Mouse (Mus musculus) neural tube, embryonic 13.5 days (tissue): ENCODE data around the gene Eif4g2. TPM values are rescaled to one million over a fixed set of nuclear protein-coding genes. Genes with fewer than 3 reads are reported as not detected.

Source experiments
- ATAC-seq: fragments of 200-750 bp; cut with Nextera tagmentation; 2 replicates; pipeline ENCODE4 v1.8.0; 2017; ENCODE audit warnings: low read depth, mild to moderate bottlenecking, moderate TSS enrichment, moderate library complexity
- H3K27ac ChIP-seq: fragments of 300-500 bp; sonication (generic); replicated peaks from 2 replicates; pipeline ENCODE4 v1.5.1; 2015; ENCODE audit warnings: moderate library complexity, mild to moderate bottlenecking, inconsistent platforms
- H3K27me3 ChIP-seq: fragments of 300-500 bp; sonication (generic); 2 replicates; pipeline ENCODE4 v1.6.1; 2015; ENCODE audit warnings: mild to moderate bottlenecking, inconsistent platforms
- H3K36me3 ChIP-seq: fragments of 300-500 bp; sonication (generic); 2 replicates; pipeline ENCODE4 v1.6.1; 2015; ENCODE audit warnings: mild to moderate bottlenecking, inconsistent platforms
- H3K4me1 ChIP-seq: fragments of 300-500 bp; sonication (generic); replicated peaks from 2 replicates; pipeline ENCODE4 v1.6.1; 2015; ENCODE audit warnings: inconsistent platforms
- H3K4me2 ChIP-seq: fragments of 300-500 bp; sonication (generic); 2 replicates; pipeline ENCODE4 v1.6.1; 2015; ENCODE audit warnings: inconsistent platforms, mild to moderate bottlenecking, moderate library complexity
- H3K4me3 ChIP-seq: fragments of 300-500 bp; sonication (generic); 2 replicates; pipeline ENCODE4 v1.5.1; 2015; ENCODE audit warnings: mild to moderate bottlenecking, inconsistent platforms
- H3K9ac ChIP-seq: fragments of 300-500 bp; sonication (generic); 2 replicates; pipeline ENCODE4 v1.6.1; 2015; ENCODE audit warnings: moderate library complexity, mild to moderate bottlenecking, inconsistent platforms
- H3K9me3 ChIP-seq: fragments of 300-500 bp; sonication (generic); 2 replicates; pipeline ENCODE4 v1.6.1; 2016; ENCODE audit warnings: inconsistent platforms
- WGBS: fragments of 180-500 bp; shearing (Covaris S2); methylation state at CpG from one replicate; pipeline ENCODE4 v1.1.7; 2015; 5-methylcytosine and 5-hydroxymethylcytosine counted together
- polyA plus RNA-seq: library from polyadenylated mRNA; unstranded; fragments of >200 nt; fragmentation: Nextera tagmentation; extraction: Ambion mirVana; gene quantifications from 2 replicates; pipeline ENCODE4 v1.2.1, GENCODE M21; 2015

The Eif4g2 gene
- polyA plus RNA-seq = 1,234 and 1,331 TPM in 2 replicates

- H3K27me3 ChIP-seq = no peaks in the 10 kb centered on the region
- peak within 1 kb of the TSS; percentile 76 for H3K4me3 ChIP-seq
- H3K36me3 ChIP-seq = peaks cover 37% of the 10 kb centered on the region
- H3K4me1 ChIP-seq = peaks cover 33% of the 10 kb centered on the region
- ATAC-seq = peak; percentile 99
- peak within 1 kb of the TSS; percentile 94 for H3K4me2 ChIP-seq
- WGBS = under 1% methylated on average over 70 of the region's 70 CpGs
- peak within 1 kb of the TSS; percentile 100 for H3K27ac ChIP-seq
- H3K9ac ChIP-seq = peak within 1 kb of the TSS; percentile 99
- no peaks in the 10 kb centered on the region for H3K9me3 ChIP-seq
Measured at GRCm38 (mm10) chr7:111082822-111083732, at the start of gene Eif4g2. Eif4g2 (minus strand) TSS chr7:111083030.

GRCm38 (mm10) chr7:111132596-111132995 lies 49.8 kb upstream of the Eif4g2 start:
- Histone ChIP-seq H3K4me1 (no peaks in the 10 kb centered on the region), H3K27me3 (no peaks in the 10 kb centered on the region), H3K9me3 (no peaks in the 10 kb centered on the region), H3K9ac (no peak overlapping the region), H3K4me2 (no peak overlapping the region), H3K4me3 (no peak overlapping the region), H3K36me3 (no peaks in the 10 kb centered on the region), H3K27ac (no peak overlapping the region)
- 78% methylated on average over 2 of the region's 2 CpGs for WGBS
- no peak for ATAC-seq

GRCm38 (mm10) chr7:111126636-111127395 lies 44.0 kb upstream of the Eif4g2 start:
- Histone ChIP-seq H3K9ac (no peak overlapping the region), H3K4me2 (no peak overlapping the region), H3K27ac (no peak overlapping the region), H3K4me1 (peaks cover 9% of the 10 kb centered on the region), H3K36me3 (no peaks in the 10 kb centered on the region), H3K27me3 (no peaks in the 10 kb centered on the region), H3K4me3 (no peak overlapping the region), H3K9me3 (no peaks in the 10 kb centered on the region)
- 84% methylated on average over 3 of the region's 3 CpGs for WGBS
- ATAC-seq = no peak

- peaks cover 17% of the 10 kb centered on the region for H3K4me1 ChIP-seq
- no peak overlapping the region for H3K27ac ChIP-seq
- 93% methylated on average over 2 of the region's 2 CpGs for WGBS
- H3K36me3 ChIP-seq = no peaks in the 10 kb centered on the region
- H3K27me3 ChIP-seq = no peaks in the 10 kb centered on the region
- H3K9ac ChIP-seq = no peak overlapping the region
- no peaks in the 10 kb centered on the region for H3K9me3 ChIP-seq
- H3K4me3 ChIP-seq = no peak overlapping the region
- H3K4me2 ChIP-seq = 0 out of 2 replicates have a peak overlapping the region, but pooled peaks have one; percentile 17
- ATAC-seq = no peak
Measured at GRCm38 (mm10) chr7:111123761-111124546, 41.1 kb upstream of the Eif4g2 start.

GRCm38 (mm10) chr7:111122531-111123130 lies 39.8 kb upstream of the Eif4g2 start:
- H3K9ac ChIP-seq = peak overlapping the region; percentile 80
- under 1% methylated on average over 44 of the region's 44 CpGs for WGBS
- H3K36me3 ChIP-seq = 0 out of 2 replicates have a peak, but pooled peaks cover 2% of the 10 kb centered on the region
- H3K27me3 ChIP-seq = no peaks in the 10 kb centered on the region
- H3K27ac ChIP-seq = peak overlapping the region; percentile 99
- ATAC-seq = peak; percentile 100
- H3K4me2 ChIP-seq = peak overlapping the region; percentile 86
- no peaks in the 10 kb centered on the region for H3K9me3 ChIP-seq
- peak overlapping the region; percentile 69 for H3K4me3 ChIP-seq
- peaks cover 17% of the 10 kb centered on the region for H3K4me1 ChIP-seq

GRCm38 (mm10) chr7:111122084-111122530 lies 39.3 kb upstream of the Eif4g2 start:
- Histone ChIP-seq H3K9me3 (no peaks in the 10 kb centered on the region), H3K4me1 (peaks cover 17% of the 10 kb centered on the region), H3K4me2 (peak overlapping the region; percentile 86), H3K27ac (peak overlapping the region; percentile 99), H3K36me3 (0 out of 2 replicates have a peak, but pooled peaks cover 3% of the 10 kb centered on the region), H3K27me3 (no peaks in the 10 kb centered on the region), H3K4me3 (peak overlapping the region; percentile 69), H3K9ac (peak overlapping the region; percentile 80)
- ATAC-seq = peak; percentile 91
- WGBS = under 1% methylated on average over 34 of the region's 34 CpGs

GRCm38 (mm10) chr7:111121522-111121921 lies 38.7 kb upstream of the Eif4g2 start:
- H3K27me3 ChIP-seq = no peaks in the 10 kb centered on the region
- peaks cover 17% of the 10 kb centered on the region for H3K4me1 ChIP-seq
- peak overlapping the region; percentile 80 for H3K9ac ChIP-seq
- H3K36me3 ChIP-seq = 0 out of 2 replicates have a peak, but pooled peaks cover 3% of the 10 kb centered on the region
- H3K4me3 ChIP-seq = peak overlapping the region; percentile 69
- H3K9me3 ChIP-seq = no peaks in the 10 kb centered on the region
- WGBS = 25% methylated on average over 9 of the region's 9 CpGs
- no peak for ATAC-seq
- H3K4me2 ChIP-seq = peak overlapping the region; percentile 86
- H3K27ac ChIP-seq = peak overlapping the region; percentile 99

- H3K9me3 ChIP-seq = no peaks in the 10 kb centered on the region
- 78% methylated on average over 2 of the region's 2 CpGs for WGBS
- no peak for ATAC-seq
Measured at GRCm38 (mm10) chr7:111109561-111109960, 26.7 kb upstream of the Eif4g2 start.

GRCm38 (mm10) chr7:111109161-111109560 lies 26.3 kb upstream of the Eif4g2 start:
- Histone ChIP-seq H3K4me1 (no peaks in the 10 kb centered on the region), H3K9ac (no peak overlapping the region), H3K4me2 (no peak overlapping the region), H3K4me3 (no peak overlapping the region), H3K27ac (no peak overlapping the region), H3K9me3 (no peaks in the 10 kb centered on the region), H3K27me3 (no peaks in the 10 kb centered on the region), H3K36me3 (peaks cover 3% of the 10 kb centered on the region; the same call in 1 of the 2 replicates)
- 93% methylated on average over 2 of the region's 2 CpGs for WGBS
- ATAC-seq = no peak

More at GRCm38 (mm10) chr7:111109561-111109960, 26.7 kb upstream of the Eif4g2 start:
- H3K36me3 ChIP-seq = peaks cover 5% of the 10 kb centered on the region; the same call in 1 of the 2 replicates
- H3K27me3 ChIP-seq = no peaks in the 10 kb centered on the region
- H3K4me3 ChIP-seq = no peak overlapping the region
- H3K4me2 ChIP-seq = no peak overlapping the region
- H3K27ac ChIP-seq = no peak overlapping the region
- H3K9ac ChIP-seq = no peak overlapping the region
- no peaks in the 10 kb centered on the region for H3K4me1 ChIP-seq

- Histone ChIP-seq H3K27ac (no peak overlapping the region), H3K9ac (no peak overlapping the region), H3K4me2 (no peak overlapping the region), H3K27me3 (no peaks in the 10 kb centered on the region), H3K9me3 (no peaks in the 10 kb centered on the region), H3K4me3 (no peak overlapping the region), H3K36me3 (no peaks in the 10 kb centered on the region), H3K4me1 (no peaks in the 10 kb centered on the region)
- WGBS = 93% methylated on average over 1 of the region's 1 CpGs
- no peak for ATAC-seq
Measured at GRCm38 (mm10) chr7:111098196-111098595, 15.4 kb upstream of the Eif4g2 start.

GRCm38 (mm10) chr7:111095169-111095568 lies 12.3 kb upstream of the Eif4g2 start:
- 88% methylated on average over 2 of the region's 2 CpGs for WGBS
- Histone ChIP-seq H3K4me1 (no peaks in the 10 kb centered on the region), H3K4me3 (no peak overlapping the region), H3K9ac (no peak overlapping the region), H3K9me3 (no peaks in the 10 kb centered on the region), H3K27ac (no peak overlapping the region), H3K4me2 (no peak overlapping the region), H3K27me3 (no peaks in the 10 kb centered on the region), H3K36me3 (no peaks in the 10 kb centered on the region)
- no peak for ATAC-seq
